Mouse (Mus musculus): ENCODE data around the gene Krt2.

Gene Krt2

DNA sequence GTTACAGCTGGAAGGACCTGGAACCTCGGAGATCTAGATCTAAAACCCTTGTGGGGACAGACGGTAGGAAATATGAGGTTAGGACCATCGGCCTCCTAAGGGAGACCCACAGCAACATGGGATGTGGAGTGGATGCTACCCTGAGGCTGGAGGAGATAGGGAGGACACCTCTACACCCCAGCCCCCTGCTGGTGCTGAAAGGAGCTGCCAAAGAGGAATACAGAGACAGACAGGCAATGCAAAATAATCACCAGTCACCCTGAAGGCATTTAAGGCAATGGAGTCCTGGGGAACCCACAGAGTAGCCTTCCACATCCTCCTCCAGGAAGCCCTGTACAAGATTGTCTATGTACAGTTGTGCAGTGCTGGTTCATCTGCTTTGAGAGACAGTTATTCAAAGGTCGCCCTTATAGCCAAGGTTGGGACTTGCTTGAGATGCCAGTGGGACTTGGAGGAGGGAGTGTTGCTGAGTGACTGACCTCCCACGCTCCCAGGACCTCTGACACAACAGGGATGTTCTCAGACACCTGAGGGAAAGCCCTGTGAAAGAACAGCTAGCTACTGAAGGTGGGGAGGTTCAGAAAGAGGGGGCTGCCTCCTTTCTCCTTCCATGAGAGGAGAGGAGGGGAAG lies 45.8 kb downstream of the Krt2 start:
- DNase-seq (ENCODE audit: low spot score) = no peak

GRCm38 (mm10) chr15:101770226-101770625 lies 47.7 kb downstream of the Krt2 start:
- DNase-seq (ENCODE audit: low spot score) = no peak

Data from urinary bladder, postnatal 10 days (tissue).